Mouse (Mus musculus): ENCODE measurements around the gene Pou3f3.

- TF ChIP-seq POLR2A (IDR thresholded peaks at IDR 0.05; ENCODE audit: borderline replicate concordance, low read depth, low read length): no peak
- no peak for TF ChIP-seq CTCF (IDR thresholded peaks at IDR 0.05; ENCODE audit: low read depth, low read length)
Observed at GRCm38 (mm10) chr1:42687271-42687670, 8.3 kb upstream of the Pou3f3 start.

Data from bone marrow macrophage, adult 2 months (primary cell).